Mouse (Mus musculus) midbrain, postnatal 0 days (tissue): ENCODE results near the gene Reep1. TPM values are rescaled to one million over a fixed set of nuclear protein-coding genes. Genes with fewer than 3 reads are reported as not detected.

Experiments
- ATAC-seq: fragments of 200-750 bp; cut with Nextera tagmentation; 2 replicates; pipeline ENCODE4 v1.8.0; 2017; ENCODE audit warnings: moderate number of reproducible peaks, mild to moderate bottlenecking, moderate TSS enrichment, moderate library complexity; ENCODE audit not compliant: low FRiP score
- DNase-seq: peaks from one replicate; pipeline ENCODE4 v3.0.0-alpha.2; 2015; ENCODE audit warnings: low spot score
- H3K27ac ChIP-seq: fragments of 300-500 bp; sonication (generic); 2 replicates; pipeline ENCODE4 v1.5.1; 2014; ENCODE audit warnings: low read depth, mild to moderate bottlenecking, low read length, mixed read lengths
- H3K27me3 ChIP-seq: fragments of 300-500 bp; sonication (generic); 2 replicates; pipeline ENCODE4 v1.6.1; 2014; ENCODE audit warnings: low read length, control low read depth, mixed read lengths; ENCODE audit not compliant: insufficient read depth
- H3K36me3 ChIP-seq: fragments of 300-500 bp; sonication (generic); 2 replicates; pipeline ENCODE4 v1.6.1; 2014; ENCODE audit warnings: low read length, control low read depth, mixed read lengths; ENCODE audit not compliant: insufficient read depth
- H3K4me1 ChIP-seq: fragments of 300-500 bp; sonication (generic); 2 replicates; pipeline ENCODE4 v1.6.1; 2014; ENCODE audit warnings: mild to moderate bottlenecking, control low read depth, antibody characterized with exemption, low read length, mixed read lengths; ENCODE audit not compliant: insufficient read depth
- H3K4me2 ChIP-seq: fragments of 300-500 bp; sonication (generic); 2 replicates; pipeline ENCODE4 v1.6.1; 2014; ENCODE audit warnings: low read depth, mild to moderate bottlenecking, low read length, mixed read lengths; ENCODE audit not compliant: poor library complexity, severe bottlenecking
- H3K4me3 ChIP-seq: fragments of 300-500 bp; sonication (generic); 2 replicates; pipeline ENCODE4 v1.5.1; 2014; ENCODE audit warnings: low read depth, mild to moderate bottlenecking, low read length, moderate library complexity
- H3K9ac ChIP-seq: fragments of 300-500 bp; sonication (generic); replicated peaks from 2 replicates; pipeline ENCODE4 v1.6.1; 2014; ENCODE audit warnings: mild to moderate bottlenecking, low read length, moderate library complexity, mixed read lengths; ENCODE audit not compliant: poor library complexity, severe bottlenecking
- H3K9me3 ChIP-seq: fragments of 300-500 bp; sonication (generic); 2 replicates; pipeline ENCODE4 v1.6.1; 2016; ENCODE audit warnings: low read length, control low read depth
- CTCF ChIP-seq: IDR thresholded peaks from 2 replicates; pipeline ENCODE4 v1.5.1; 2016; ENCODE audit warnings: antibody characterized with exemption, mild to moderate bottlenecking
- WGBS: fragments of 180-500 bp; shearing (Covaris S2); extraction: QIAGEN DNeasy Blood & Tissue Kit; methylation state at CpG from one replicate; pipeline ENCODE4 v1.1.7; 2014; 5-methylcytosine and 5-hydroxymethylcytosine counted together
- polyA plus RNA-seq: library from polyadenylated mRNA; unstranded; fragments of >200 nt; fragmentation: Nextera tagmentation; extraction: Ambion mirVana; gene quantifications from 2 replicates; pipeline ENCODE4 v1.2.1, GENCODE M21; 2015
- total RNA-seq: library from RNA; depleted of rRNA; stranded (reverse); fragments of >200 nt; gene quantifications from 2 replicates; pipeline ENCODE4 v1.2.3, GENCODE M21; 2014

Reep1 gene
- total and polyA plus RNA-seq, 2 experiments from 2014 or later: 274 to 404 TPM

DNA sequence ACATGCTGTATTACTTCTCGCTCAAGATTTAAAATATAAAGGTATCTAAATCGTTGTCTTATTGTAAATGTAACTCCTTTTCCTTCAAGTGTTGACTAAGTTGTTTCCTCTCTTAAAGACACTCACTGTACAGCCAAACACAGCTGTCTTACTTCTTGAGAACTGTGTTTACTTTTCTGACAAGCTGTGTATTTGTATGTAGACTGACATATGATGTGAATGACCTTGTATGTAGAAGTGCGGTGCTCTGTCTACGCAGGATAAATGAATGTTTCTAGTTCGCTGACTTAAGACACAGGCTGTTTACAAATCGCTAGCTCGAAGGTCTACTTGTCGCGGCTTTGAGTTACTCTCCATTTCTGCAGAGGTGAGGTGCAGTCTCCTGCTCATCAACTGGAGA is 102.5 kb downstream of the Reep1 start:
- no peak for TF ChIP-seq CTCF
- ATAC-seq (no peak), DNase-seq (no peak)
- no peaks in the 10 kb centered on the region for H3K27me3 ChIP-seq
- H3K4me3 ChIP-seq: no peak overlapping the region
- H3K9ac ChIP-seq: no peak overlapping the region
- H3K4me1 ChIP-seq: no peaks in the 10 kb centered on the region
- H3K36me3 ChIP-seq: peaks cover 39% of the 10 kb centered on the region
- WGBS: 96% methylated on average over 9 of the region's 9 CpGs
- no peak overlapping the region for H3K27ac ChIP-seq
- H3K4me2 ChIP-seq: no peak overlapping the region
- no peaks in the 10 kb centered on the region for H3K9me3 ChIP-seq

DNA sequence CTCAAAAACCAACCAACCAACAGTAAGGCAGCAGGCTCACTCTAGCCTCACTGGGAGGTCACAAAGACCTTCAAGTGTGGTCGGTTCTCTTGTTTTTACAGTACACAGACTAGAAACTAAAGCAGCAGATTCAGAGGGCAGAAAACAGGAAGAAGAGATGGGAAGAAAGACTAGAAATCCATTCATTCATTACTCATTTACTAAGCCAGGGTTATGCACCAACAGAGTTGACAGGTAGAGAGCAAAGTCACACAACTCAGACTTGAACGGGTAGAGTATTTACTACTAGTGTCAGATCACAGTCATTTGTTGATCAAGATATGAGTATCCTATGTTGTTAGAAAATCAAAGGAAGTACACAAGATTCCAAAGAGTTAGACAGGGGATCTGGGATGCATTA is 105.5 kb downstream of the Reep1 start:
- peaks cover 45% of the 10 kb centered on the region for H3K36me3 ChIP-seq

DNA sequence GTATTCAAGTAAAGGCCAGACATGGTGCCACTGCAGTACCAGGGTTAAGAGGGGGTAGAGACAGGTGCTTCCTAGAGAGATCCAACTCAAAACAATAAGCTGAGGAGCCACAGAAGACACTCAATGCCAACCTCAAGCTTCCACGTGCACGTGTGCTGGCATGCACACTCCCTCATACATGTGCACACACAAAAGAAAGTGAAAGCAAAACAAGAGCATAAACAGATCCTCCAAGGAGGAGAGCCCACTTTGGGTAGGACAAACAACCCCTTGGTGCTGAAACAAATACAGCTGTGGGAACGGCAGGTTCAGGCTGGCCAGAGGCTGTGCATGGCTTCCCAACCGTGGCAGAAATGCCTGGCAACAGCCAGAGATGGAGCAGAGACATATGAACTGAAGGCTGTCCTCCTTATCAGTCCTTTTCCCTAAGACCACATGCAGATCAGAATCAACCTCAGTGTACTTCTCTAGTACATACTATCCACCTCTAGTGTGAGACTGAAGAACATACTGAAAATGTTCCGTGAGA is 112.5 kb downstream of the Reep1 start:
- Histone ChIP-seq H3K9ac (no peak overlapping the region), H3K4me3 (no peak overlapping the region), H3K4me1 (no peaks in the 10 kb centered on the region), H3K27me3 (no peaks in the 10 kb centered on the region), H3K27ac (no peak overlapping the region), H3K4me2 (no peak overlapping the region), H3K36me3 (peaks cover 30% of the 10 kb centered on the region), H3K9me3 (no peaks in the 10 kb centered on the region)
- ATAC-seq: no peak
- WGBS: 74% methylated on average over 5 of the region's 5 CpGs
- TF ChIP-seq CTCF: no peak
- no peak for DNase-seq

More for the DNA sequence above, 105.5 kb downstream of the Reep1 start:
- H3K4me1 ChIP-seq: no peaks in the 10 kb centered on the region
- no peak overlapping the region for H3K4me2 ChIP-seq
- no peak overlapping the region for H3K4me3 ChIP-seq
- ATAC-seq (no peak), DNase-seq (no peak)
- 91% methylated on average over 2 of the region's 2 CpGs for whole genome bisulfite sequencing
- no peaks in the 10 kb centered on the region for H3K27me3 ChIP-seq
- H3K27ac ChIP-seq: no peak overlapping the region
- no peak overlapping the region for H3K9ac ChIP-seq
- H3K9me3 ChIP-seq: no peaks in the 10 kb centered on the region
- no peak for TF ChIP-seq CTCF

- 3% methylated on average over 7 of the region's 7 CpGs for WGBS
- H3K4me2 ChIP-seq: peak overlapping the region; percentile 69
- H3K27ac ChIP-seq: no peak overlapping the region
- ATAC-seq: peak; percentile 58
- no peak for TF ChIP-seq CTCF
- no peak for DNase-seq
- no peaks in the 10 kb centered on the region for H3K4me1 ChIP-seq
- peak overlapping the region; percentile 68 for H3K4me3 ChIP-seq
- H3K27me3 ChIP-seq: no peaks in the 10 kb centered on the region; the same call in 1 of the 2 replicates
- H3K9me3 ChIP-seq: no peaks in the 10 kb centered on the region
- peaks cover 5% of the 10 kb centered on the region; the same call in 1 of the 2 replicates for H3K36me3 ChIP-seq
- peak overlapping the region; percentile 61 for H3K9ac ChIP-seq
Observed at GRCm38 (mm10) chr6:71823085-71823484, 115.7 kb downstream of the Reep1 start.

- ATAC-seq: peak; percentile 85
- 0 out of 2 replicates have a peak, but pooled peaks cover 1% of the 10 kb centered on the region for H3K36me3 ChIP-seq
- TF ChIP-seq CTCF: no peak
- DNase-seq: peak; percentile 87
- no peaks in the 10 kb centered on the region for H3K4me1 ChIP-seq
- 0 out of 2 replicates have a peak overlapping the region, but pooled peaks have one; percentile 18 for H3K27ac ChIP-seq
- H3K4me3 ChIP-seq: peak overlapping the region; percentile 68
- no peaks in the 10 kb centered on the region; the same call in 1 of the 2 replicates for H3K27me3 ChIP-seq
- H3K4me2 ChIP-seq: peak overlapping the region; percentile 69
- peak overlapping the region; percentile 61 for H3K9ac ChIP-seq
- H3K9me3 ChIP-seq: no peaks in the 10 kb centered on the region
- WGBS: under 1% methylated on average over 19 of the region's 19 CpGs
Observed at GRCm38 (mm10) chr6:71823488-71823887, 116.1 kb downstream of the Reep1 start.

- no peaks in the 10 kb centered on the region for H3K36me3 ChIP-seq
- peak overlapping the region; percentile 68 for H3K4me3 ChIP-seq
- peak overlapping the region; percentile 69 for H3K4me2 ChIP-seq
- no peak for DNase-seq
- ATAC-seq: no peak
- H3K9ac ChIP-seq: 0 out of 2 replicates have a peak overlapping the region, but pooled peaks have one; percentile 61
- WGBS: 41% methylated on average over 3 of the region's 3 CpGs
- no peaks in the 10 kb centered on the region for H3K9me3 ChIP-seq
- no peaks in the 10 kb centered on the region; the same call in 1 of the 2 replicates for H3K27me3 ChIP-seq
- H3K27ac ChIP-seq: no peak overlapping the region
- TF ChIP-seq CTCF: no peak
- H3K4me1 ChIP-seq: no peaks in the 10 kb centered on the region
Observed at GRCm38 (mm10) chr6:71823961-71824360, 116.6 kb downstream of the Reep1 start.
